Mouse (Mus musculus) kidney, adult 2 months (tissue): Measurements from ENCODE around the gene Dab1.

Source experiments
- CTCF ChIP-seq: fragments of 200-500 bp; conservative IDR thresholded peaks from 2 replicates; pipeline ENCODE4 v1.5.1; 2011; ENCODE audit warnings: low read depth, mild to moderate bottlenecking, control low read depth, low read length, moderate library complexity, mixed read lengths; ENCODE audit not compliant: insufficient read depth, insufficient read length
- POLR2A ChIP-seq: fragments of 200-500 bp; IDR thresholded peaks from one replicate; pipeline ENCODE4 v1.6.1; 2011; ENCODE audit warnings: low read depth, low read length, control low read depth

GRCm38 (mm10) chr4:104666831-104667551 lies 1047.8 kb downstream of the Dab1 start:
- TF ChIP-seq POLR2A (no peak), CTCF (no peak)
